Mouse (Mus musculus): ENCODE measurements at regions not wholly inside any gene's neighbourhood (a gene's known extent, or its start where the extent isn't known, plus 50 kb on each side); places are given as distances from the start of the nearest gene placed in this dataset.
"Not testable (repeated sequence)": the region's sequence is repeated elsewhere in the genome, so short reads cannot be mapped to it uniquely, and the experiment has no call there.

DNA sequence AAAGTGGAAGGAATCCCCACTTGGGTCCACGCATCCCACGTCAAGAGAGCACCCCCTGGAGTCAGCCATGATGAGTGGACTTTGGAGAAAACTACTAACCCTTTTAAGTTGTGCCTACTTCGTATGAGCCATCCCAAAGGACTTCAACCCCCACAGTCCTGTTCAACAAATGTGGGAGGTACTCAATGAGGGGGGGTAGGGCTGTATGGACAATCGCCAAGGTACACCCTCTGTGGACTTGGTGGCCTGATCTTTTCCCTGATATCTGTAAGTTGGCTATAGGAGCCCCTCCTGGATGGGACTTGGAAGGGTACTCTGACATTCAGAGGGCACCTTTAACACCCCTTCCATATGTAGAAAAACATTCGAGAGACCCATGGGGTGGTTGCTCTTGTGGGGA, 256.5 kb upstream of the Olfr161 start:
- not testable (repeated sequence) for ATAC-seq (replicated peaks; ENCODE audit: low FRiP score, poor library complexity, severe bottlenecking)

DNA sequence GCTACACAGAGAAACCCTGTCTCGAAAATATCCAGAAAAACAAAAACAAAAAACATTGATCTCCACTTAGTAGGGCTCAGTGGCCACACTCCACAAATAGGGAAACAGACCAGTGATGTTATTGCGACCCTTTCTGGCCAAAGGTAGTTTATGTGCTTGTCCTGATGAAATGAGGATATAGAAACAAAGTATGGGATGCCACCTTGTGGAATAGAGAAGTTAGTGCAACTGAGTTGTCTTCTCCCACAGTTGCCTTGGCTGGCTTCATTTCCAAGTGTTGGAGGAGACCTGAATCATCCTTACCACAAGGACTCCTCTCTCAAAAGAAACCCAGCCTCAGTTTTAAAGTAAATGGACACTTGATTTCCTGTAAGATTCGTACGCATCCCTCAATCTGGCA, 247.5 kb upstream of the Olfr161 start:
- ATAC-seq (replicated peaks; ENCODE audit: low FRiP score, poor library complexity, severe bottlenecking): peak; percentile 69

DNA sequence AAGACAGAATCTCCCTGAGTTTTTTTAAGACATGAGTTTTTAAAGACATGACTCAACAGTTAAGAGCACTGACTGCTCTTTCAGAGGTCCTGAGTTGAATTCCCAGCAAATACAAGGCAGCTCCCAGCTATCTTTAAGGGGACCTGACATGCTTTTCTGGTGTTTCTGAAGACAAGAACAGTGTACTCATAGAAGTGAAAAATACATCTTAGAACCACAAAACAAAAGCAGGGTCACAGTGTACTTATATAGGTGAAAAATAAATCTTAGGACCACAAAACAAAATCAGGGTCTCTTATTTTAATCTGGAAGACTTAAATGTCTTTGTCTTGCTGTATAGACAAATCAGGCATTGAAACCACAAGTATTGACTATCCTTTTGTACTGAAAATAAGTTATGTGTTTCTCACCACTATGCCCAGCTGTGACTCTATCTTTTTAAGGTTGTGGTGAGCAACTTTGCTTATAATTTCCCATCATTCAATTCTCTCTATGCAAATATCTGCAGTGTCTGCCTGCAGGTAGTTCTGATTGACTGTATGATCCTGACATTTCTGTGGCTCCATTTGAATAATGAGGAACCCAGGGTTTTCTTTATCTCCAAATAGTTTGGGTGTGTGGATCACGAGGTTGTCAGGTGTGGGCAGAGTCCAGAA, 246.0 kb upstream of the Olfr161 start:
- not testable (repeated sequence) for ATAC-seq (replicated peaks; ENCODE audit: low FRiP score, poor library complexity, severe bottlenecking)

DNA sequence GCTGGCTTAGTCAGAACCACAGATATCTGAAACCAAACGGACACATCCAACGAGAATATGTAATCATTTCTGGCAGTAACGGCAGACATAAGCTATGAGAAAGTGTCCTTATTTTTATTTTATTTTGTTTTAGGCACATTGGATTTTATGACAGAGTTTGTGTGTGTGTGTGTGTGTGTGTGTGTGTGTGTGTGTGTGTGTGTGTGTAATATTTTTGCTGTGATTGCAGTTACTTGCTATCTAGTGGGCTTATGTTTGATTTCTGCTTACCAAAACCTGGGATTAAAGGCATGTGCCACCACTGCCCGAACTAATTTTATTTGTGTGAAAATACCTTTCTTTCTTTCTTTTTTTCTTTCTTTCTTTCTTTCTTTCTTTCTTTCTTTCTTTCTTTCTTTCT, 241.5 kb upstream of the Olfr161 start:
- ATAC-seq (replicated peaks; ENCODE audit: low FRiP score, poor library complexity, severe bottlenecking): not testable (repeated sequence)

DNA sequence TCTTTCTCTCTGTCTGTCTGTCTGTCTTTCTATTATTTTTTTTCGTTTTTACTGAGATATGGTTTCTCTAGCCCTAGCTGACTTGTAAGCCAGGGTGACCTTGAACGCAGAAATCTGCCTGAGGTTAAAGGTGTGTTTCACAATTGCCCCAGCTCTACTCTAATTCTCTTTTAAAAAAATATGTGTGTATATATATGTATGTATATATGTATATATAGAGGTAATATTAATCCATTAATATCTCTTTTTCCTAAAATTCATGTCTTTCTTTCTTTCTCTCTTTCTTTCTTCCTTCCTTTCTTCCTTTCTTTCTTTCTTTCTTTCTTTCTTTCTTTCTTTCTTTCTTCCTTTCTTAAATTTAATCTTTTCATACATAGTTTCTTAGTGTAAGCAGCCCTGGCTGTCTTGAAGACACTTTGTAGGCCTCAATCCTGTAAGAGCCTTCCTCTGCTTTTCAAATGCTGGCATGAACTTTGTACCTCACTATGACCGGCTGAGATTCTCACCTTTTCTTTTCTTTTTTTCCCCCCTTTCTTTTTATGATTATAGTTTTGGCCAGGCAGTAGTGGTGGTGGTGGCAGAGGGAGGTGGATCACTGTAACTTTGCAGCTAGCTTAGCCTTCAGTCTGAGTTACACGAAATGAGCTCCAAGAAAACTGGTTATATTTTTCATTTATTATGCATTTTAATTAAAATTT, 240.8 kb upstream of the Olfr161 start:
- ATAC-seq (replicated peaks; ENCODE audit: low FRiP score, poor library complexity, severe bottlenecking): peak; percentile 49

DNA sequence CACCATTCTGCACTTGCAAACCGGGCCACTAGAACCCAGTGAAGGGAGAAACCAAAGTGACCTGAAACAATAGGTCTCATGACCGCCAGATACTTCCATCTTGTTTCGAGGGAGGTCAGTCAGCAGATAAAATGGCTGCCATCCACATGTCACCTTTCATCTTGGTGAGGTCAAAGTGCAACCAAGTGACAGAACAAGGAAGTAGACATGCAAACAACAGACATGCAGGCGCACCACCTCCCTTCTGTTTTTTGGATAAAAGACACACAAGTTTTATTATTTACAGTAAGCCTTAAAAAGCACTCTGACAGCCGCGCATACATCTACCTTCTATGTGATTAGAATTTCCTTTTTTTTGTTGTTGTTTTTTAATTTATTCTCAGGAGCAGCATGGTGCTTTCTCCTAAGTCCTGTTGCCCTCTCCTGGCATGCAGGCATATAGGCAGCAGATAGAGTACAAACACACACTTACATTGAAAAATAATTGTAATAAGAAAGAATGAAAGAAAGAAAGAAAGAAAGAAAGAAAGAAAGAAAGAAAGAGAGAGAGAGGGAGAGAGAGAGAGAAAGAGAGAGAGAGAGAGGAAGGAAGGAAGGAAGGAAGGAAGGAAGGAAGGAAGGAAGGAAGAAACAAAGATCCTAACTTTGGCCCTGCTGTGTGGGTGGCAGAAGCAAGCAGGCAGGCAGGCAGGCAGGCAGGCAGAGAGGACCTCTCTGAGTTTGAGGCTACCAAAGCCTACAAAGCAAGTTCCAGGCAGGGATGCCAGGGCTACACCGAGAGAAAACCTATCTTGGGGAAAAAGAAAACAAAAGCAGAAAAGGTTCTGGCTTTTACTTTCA, 240.0 kb upstream of the Olfr161 start:
- peak; percentile 97 for ATAC-seq (replicated peaks; ENCODE audit: low FRiP score, poor library complexity, severe bottlenecking)

DNA sequence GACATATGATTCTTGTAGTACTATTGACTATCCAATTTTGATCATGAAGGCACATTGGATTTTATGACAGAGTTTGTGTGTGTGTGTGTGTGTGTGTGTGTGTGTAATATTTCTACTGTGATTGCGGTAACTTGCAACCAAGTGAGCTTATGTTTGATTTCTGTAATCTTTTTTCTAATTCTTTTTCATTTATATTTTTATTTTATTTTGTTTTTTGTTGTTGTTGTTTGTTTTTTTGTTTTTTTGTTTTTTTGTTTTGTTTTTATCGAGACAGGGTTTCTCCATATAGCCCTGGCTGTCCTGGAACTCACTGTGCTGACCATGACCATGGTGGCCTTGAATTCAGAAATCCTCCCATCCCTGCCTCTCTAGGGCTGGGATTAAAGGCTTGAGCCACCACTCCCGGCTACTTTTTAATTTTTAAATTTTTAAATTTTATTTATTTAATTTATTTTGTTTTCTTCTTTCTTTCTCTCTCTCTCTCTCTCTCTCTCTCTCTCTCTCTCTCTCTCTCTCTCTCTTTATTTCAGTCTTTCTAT, 239.3 kb upstream of the Olfr161 start:
- peak; percentile 61; the same call in 1 of the 2 replicates for ATAC-seq (replicated peaks; ENCODE audit: low FRiP score, poor library complexity, severe bottlenecking)
